Mouse (Mus musculus) 3134 (cell line): ENCODE data around the gene Ulk4.
"Not testable (repeated sequence)": the region's sequence is repeated elsewhere in the genome, so short reads cannot be mapped to it uniquely, and the experiment has no call there.

ENCODE experiments used
- DNase-seq: peaks from one replicate; pipeline ENCODE4 v3.0.0-alpha.2; 2011; ENCODE audit warnings: low spot score; ENCODE audit not compliant: insufficient read length; ENCODE audit errors: extremely low read depth

Gene Ulk4

DNA sequence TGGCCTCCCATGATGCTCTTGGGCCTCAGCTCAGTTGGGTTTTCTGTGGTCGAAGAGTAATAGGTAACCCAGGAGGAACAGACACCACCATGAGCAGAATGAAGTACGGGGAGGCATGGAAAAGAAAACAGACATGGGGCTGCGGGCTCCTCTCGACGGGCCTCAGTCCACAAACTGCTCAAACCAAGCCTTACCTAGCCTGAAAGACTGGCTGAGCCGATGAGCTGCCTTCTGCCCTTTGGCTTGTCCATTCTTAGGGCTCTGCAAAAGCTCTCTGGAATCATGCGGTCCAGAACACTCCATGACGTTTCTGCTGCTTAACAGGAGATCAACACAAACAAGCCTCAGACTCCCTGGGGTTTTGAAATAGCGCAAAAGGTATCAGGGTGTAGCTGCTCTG is 19.9 kb downstream of the Ulk4 start:
- no peak for DNase-seq

DNA sequence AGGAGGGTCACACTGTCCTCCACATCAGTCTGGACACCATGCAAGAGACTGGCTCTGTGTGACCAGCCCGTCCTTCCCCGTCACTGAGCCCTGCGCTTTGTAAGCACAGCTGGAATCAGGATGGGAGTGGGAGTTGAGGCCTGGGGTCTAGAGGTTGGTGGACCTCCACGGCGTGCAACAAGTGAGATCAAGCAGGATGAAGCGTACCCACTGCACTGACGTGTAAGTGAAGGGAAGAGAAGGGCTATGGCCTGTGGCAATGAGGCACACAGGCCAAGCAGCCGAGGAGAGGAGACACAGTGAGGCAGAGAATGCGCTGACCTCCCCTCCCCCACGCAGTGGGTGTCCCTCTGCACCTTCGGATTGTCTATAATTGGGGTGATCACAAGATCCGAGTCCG is 22.2 kb downstream of the Ulk4 start:
- no peak for DNase-seq

DNA sequence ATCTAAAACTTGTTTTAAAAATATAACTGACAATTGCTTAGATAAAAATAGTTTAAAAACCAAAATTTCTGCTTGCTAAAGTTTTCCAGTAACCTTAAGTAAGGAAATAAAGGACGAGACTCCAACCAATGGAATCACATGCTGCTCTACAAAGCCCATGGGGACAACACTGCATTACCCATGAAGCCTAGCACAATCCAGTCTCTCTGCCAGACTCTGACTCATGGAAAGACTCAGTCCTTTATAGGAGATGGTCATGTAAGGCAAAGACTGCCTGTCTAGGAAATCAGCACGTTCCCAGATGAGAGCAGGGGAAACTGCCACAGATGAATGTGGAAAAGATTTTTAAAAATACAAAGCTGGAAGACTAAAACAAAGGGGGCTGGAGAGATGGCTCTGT is 23.0 kb downstream of the Ulk4 start:
- no peak for DNase-seq

DNA sequence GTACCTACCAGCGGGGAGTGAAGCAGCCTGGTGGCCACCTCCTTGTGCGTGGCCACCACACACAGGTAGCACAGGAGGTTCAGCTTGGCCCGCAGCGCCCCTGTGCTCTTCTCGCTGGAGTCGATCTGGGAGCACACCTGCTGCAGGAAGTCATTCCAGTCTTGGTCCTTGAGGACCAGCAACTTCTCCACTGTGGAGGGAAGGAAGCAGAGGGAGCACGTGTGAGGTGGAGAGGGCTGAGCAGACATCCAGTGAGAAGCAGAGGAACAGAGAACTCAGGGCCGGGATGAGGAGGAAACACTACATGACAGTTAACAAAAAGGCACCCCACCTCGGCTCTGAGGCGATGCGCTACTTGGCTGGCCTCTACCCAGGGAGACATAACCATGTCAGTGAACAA is 26.1 kb downstream of the Ulk4 start:
- no peak for DNase-seq

DNA sequence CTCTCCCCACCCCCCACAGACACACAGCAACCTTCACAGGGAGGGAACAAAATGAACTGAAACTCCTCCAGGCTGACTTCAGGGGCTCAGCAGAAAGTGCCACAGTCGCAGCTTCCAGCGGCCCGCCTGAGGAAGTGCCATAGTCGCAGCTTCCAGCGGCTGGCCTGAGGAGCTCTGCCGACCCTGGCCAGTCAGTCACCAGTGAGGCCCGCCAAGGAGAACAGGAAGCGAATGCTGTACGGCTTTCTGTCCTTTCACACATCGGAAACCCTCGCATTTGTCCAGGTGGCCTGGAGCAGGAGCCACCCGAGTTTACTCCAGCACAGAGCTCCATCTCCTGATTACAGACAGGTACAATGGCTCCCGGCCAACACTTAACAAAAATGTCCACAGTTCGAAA is 27.2 kb downstream of the Ulk4 start:
- no peak for DNase-seq

DNA sequence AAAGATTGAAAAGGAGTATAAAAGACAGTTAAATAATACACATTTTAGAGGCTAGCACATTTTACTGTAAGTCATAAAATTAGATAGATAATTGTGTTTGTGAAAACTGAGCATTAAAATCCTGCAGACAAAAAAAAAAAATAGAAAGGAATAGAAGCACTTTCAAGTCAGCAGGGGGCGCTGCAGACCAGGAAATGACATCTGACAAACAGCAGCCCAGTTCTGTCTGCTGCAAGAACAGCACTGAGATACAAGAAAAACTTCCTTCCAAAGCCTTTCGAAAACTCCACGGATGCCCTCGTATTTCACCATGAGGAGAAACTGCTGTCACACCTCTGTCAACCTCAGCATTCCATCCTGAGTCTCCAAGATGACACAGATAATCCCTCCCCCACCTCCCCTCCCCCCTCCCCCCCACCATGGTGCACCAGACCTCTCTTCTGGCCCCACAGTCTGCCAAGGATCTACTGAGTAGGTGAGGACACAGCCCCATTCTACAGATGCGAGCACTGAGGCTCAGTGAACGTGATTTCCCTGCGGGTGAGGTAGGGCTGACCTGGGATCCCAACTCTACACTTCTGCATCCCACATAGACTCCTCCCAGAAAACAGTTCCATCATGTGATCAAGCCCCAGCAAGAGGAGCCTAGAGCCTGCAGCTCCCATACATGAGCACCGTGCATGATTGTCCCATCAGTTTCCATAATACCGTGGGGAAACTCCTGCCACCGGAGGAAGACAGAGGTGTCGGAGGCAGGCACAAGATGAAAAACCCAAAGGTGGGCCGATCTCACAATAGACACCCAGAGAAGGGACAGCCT is 28.8 kb downstream of the Ulk4 start:
- DNase-seq, result peak; percentile 26

DNA sequence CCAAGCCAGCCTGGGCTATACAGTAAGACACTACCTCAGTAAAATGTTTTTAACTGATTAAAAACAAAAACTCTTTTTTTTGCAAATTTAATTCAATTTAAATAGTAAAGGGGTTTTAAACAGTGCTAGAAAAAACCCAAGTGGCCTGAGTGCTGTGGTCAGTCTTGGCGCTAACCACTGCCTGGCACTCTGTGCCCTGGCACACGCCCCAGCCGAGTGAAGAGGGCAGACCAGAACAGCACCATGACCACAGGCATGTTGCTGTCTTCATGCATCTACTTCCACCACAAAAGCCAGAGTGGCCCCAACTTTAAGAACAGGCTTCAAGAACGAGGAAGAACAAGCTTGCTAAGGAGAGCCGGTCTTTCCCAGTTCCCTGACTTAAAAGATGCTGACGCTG is 29.9 kb downstream of the Ulk4 start:
- DNase-seq, result peak; percentile 47

DNA sequence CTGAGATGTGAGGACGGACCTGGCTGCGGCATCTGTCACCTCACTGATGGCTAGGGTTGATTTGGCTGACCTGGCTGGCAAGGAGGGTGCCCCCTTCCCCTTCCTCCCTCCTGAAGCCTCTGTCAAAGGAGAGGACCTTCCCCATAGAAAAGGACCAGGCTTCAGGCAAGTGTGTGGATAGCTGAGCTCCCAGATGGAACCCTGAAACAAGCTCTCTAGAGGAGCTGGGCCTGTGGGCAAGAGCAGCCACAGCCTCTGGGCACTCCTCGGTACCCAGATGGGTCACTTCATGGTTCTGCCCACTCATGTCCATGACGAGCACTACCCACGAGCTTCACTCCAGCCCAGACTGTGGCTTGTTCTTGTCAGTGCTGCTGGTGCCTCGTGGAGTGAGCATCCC is 34.7 kb downstream of the Ulk4 start:
- no peak for DNase-seq

DNA sequence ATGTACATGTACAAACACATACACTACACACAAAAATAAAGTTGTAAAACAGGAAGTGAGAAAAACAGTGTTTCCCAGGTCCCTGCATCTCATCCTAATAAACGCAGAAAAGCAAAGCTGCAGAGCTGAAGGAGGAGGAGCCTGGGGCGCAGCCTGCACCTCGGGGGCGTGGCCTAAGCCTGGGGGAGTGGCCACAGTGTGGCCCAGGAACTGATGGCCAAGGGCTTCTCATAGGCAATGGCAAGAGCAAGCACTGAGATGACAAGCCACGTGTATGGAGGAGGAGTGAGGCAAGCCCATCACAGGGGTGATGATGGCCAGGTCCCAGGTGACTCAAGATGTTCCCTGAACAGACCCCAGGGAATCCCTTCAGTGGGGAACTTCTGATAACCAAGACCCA is 35.2 kb downstream of the Ulk4 start:
- DNase-seq, result peak; percentile 35

DNA sequence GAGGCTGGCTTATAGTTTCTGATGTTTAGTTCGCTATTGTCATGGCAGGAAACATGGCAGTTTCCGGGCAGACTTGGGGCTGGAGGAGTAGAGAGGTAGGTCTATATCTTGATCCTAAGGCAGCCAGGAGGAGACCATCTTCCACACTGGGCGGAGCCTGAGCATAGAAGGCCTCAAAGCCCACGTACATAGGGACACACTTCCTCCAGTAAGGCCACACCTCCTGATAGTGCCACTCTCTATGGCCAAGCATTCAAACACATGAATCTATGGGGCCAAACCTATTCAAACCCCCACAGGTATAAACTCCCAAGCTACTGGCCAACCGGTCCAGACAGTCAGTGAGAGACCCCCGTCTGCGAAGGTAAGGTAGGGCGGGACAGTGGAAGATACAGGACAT is 35.6 kb downstream of the Ulk4 start:
- no peak for DNase-seq

DNA sequence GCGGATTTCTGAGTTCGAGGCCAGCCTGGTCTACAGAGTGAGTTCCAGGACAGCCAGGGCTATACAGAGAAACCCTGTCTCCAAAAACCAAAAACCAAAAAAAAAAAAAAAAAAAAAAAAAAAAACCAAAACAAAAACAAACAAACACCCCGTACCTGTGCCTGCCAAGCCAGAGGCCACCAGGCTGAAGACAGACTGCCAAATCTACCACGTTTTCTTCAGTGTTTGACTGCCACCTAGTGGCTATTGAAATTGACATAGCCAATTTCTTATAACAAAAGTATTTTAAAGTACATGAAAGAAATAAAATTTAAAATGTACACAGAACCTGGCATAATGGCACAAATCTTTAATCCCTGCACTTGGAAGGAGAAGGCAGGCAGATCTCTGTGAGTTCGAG is 36.8 kb downstream of the Ulk4 start:
- not testable (repeated sequence) for DNase-seq

DNA sequence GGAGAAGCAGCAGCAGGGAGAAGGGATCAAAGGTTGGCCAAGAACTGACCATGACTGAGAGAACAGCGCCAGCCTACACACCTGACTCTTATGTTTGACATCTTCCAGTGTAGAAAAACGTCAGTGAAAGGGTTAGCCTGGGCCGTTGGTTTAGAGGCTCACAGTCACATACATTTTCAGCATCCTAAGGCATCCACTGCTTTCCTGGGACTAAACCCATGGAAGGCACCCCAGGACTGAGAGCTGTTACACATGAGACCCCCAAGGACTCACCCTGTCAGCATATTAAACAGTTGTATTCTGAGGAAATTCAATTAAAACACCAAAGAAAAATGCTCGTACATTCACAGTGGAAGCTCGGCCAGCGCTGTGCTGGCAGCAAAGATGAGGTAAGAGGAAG is 37.4 kb downstream of the Ulk4 start:
- no peak for DNase-seq

DNA sequence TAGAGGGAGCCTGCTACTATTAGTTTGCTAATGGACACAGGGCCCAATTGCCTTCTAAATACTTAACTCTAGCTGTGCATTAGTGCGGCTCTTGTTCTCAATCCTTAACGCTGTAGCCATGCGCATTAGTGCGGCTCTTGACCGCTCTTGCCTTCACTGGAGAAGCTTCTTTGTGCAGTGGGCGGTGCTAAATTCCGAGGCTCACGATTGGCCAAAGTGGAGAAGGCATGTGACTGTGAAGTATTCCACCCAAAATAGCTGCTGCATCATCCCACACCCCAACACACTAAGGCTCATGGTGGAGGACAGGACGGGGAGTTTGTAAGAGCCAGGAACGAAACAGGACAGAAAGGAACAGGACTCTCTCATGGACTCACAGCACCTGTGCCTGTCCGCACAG is 58.4 kb downstream of the Ulk4 start:
- no peak for DNase-seq

DNA sequence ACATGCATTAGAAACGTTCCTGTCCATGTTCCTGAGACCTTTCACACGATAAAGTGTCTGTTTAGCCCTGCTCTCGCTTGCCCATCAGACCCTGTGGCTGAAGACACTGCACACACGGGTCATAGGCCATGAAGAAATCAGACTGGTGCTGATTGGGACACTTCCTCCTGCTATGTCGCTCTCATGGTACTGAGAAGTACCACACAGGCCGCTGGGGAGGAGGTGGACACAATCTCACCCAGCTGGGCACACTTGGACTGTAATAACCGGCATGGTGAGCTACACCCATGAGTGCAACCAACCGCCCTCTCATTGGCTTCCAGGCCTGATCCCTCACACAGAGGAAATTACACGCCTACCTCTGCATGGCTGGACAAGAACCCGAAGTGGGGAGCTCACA is 58.8 kb downstream of the Ulk4 start:
- no peak for DNase-seq

DNA sequence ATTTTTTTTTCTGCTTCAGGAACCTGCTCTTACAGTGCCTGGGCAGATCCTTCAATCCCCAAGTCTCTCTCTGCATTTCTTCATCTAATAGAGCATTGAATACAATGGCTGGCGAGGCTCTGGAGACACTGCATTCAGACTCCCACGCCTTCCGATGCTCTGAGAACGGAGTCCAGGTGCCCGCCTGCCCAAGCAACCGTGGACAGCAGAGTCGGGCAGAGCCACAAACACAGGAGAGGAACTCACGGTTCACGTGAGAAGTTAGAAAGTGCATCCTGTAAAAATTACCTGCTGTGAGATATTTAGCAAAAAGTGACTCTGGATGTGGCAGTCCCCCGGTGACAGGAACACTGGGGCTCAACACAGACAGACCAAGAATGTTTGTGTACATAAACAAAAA is 59.3 kb downstream of the Ulk4 start:
- no peak for DNase-seq

DNA sequence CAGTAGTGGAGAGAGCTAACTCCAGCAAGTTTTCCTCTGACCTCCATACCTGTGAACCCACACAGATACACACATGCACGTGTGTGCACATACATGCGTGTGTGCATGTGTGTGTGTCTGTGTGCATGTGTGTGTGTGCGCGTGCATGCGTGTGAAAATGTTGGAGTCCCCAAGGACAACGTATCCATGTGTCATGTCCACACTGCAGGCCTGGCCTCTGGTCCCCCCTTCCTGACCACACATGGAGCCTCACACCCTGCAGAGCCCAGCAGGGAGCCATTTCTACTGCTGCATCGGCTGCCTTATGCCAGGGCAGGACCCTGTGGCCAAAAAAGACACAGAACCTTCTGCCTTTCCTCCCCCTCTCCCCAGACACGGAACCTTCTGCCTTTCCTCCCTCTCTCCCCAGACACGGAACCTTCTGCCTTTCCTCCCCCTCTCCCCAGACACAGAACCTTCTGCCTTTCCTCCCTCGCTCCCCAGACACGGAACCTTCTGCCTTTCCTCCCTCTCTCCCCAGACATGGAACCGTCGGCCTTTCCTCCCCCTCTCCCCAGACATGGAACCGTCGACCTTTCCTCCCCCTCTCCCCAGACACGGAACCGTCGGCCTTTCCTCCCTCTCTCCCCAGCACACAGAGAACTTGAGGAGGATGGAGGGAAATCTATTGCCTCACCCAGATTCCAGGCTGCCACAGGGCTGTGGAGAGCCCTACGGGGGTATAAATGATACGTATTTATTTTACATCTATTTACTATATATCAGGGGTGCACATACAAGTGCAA is 60.3 kb downstream of the Ulk4 start:
- no peak for DNase-seq

DNA sequence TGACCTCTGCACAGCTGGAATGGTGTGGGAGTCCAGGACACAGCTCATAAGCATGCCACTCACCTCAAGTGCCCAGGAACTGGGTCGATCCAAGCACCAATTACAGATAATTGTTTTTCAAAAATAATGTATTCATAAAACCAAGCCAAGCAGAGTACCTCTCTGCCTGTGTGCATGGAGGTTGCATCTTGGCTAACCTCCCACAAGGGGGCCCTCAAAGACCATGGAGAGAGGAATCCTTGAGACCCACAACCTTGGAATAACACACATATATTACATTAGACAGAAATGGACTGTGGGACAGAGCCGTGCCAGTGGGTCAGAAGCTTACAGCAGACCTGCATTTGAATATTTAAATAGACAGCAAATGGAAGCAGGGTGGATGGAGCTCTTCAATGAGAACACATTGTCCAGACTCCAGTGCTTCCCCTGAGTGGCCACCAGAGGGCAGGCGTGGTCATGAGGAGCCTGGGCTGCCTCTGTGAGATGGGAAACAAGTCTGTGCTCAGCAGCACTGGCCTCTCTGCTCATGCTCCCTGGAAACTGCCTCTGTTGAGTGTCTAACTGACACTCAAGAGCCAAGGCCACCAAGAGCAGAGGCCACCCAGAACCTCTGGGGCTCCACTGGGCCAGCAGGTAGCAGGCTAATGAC is 61.5 kb downstream of the Ulk4 start:
- DNase-seq, result no peak

DNA sequence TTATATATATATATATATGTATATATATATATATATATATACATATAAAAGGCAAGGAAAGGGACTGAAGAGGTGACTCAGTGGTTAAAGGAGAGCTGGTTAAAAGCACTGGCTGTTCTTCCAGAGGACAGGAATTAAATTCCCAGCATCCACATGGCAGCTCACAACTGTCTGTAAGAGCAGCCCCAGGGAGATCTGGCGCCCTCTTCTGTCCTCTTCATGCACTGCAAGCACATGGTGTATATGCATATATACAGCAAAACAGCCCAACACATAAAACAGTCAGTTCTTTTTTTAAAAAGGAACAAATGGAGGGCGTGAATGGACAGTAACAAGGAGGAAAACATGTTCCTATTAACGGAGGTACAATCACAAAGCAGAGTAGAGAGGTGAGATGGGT is 64.7 kb downstream of the Ulk4 start:
- no peak for DNase-seq

DNA sequence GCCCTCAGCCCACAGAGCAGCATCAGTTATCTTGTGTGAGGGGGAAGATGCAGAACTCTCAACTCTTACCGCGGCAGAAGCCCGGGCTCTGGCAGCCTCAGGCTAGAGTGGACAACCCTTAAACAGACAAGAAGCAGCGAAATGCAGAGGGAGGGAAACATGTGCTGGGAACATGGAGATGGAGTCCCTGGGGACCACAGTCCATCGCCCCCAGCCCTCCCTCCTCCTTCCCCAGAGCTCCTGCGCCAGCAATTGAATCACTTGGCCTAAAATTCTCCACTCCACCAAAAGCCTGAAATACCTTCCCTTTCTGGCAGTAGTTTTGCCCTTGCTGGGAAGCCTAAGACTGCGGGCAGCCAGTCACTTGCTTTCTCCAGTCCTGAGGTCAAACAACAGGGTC is 72.0 kb downstream of the Ulk4 start:
- no peak for DNase-seq

DNA sequence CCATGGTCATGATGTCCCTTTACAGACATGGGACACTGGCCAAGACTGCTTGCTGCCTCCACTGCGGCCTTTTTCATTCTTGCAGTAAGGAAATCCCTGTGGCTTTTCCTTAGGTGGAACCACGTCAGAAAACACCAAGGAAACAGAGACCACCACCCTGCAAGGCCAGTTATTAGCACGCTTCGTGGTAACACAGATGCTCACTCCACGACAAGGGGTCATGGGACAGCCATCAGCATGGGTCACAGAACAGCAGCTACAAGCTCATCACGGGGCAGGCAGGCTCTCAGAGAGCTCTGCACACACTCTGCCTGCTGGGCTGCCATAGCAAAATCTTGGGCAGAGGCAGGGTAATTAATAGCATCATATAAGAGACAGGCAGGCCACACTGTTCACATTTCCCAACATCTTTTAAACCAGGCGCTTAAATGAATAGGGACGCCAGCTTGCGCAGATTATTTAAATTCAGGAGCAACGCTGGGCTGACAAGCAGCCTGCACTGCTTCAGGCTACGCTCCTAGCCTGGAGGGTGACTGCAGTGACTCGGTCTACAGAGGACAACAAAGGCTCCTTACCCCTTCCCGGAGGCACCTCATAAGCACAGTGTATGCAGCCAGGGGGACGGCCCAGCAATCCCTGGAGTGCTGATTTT is 72.7 kb downstream of the Ulk4 start:
- no peak for DNase-seq

DNA sequence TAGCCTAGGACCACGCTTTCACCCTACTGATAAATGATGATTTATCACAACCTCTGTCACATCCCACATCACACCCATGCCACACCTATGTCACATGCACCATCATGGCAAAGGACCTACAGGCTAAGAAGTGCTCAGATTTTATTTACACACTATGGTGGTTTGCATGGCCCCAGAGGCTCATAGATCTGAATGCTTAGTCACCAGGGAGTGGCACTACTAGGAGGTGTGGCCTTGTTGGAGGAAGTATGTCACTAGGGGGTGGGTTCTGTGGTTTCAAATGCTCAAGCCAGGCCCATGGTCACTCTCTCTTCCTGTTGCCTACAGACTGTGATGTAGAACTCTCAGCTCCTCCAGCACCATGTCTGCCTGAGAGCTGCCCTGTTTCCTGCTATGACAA is 73.3 kb downstream of the Ulk4 start:
- no peak for DNase-seq
